ENCODE assay signal across 10 mouse cellular contexts in genomic region chr12:38130209-38130915, GRCm38 (mm10).
DNase-seq lines count a peak whose midpoint lies in the region; ATAC-seq lines count a peak whose summit lies in the region.
"Had no signal": no experiment of that assay in that cellular context is flagged by ENCODE, and none has a peak within 500 bp of the region (broad histone marks: within the 10 kb centered on the region; RNA-seq: fewer than 3 reads in every experiment).

No protein-coding gene starts in this region.

- H3K27me3 ChIP-seq in midbrain, embryonic 11.5 days (ENCODE audit: control insufficient read depth, insufficient read depth, low read length), result no peaks in the 10 kb centered on the region
- H3K27me3 ChIP-seq in midbrain, embryonic 10.5 days (ENCODE audit: low read depth, poor library complexity, severe bottlenecking), result no peaks in the 10 kb centered on the region
- H3K27me3 ChIP-seq: heart, embryonic 13.5 days; liver, embryonic 13.5 days had no signal

- intact Hi-C loops in gastrocnemius, postnatal 36 days (cut with DNase I), result loop anchor here (5.0 kb wide), 1 partner anchor 1362 kb away; no protein-coding TSS in a partner anchor

- H3K4me1 ChIP-seq in midbrain, embryonic 11.5 days (ENCODE audit: control insufficient read depth, insufficient read depth, low read length), result no peaks in the 10 kb centered on the region
- H3K4me1 ChIP-seq in midbrain, embryonic 10.5 days, result no peaks in the 10 kb centered on the region
- H3K4me1 ChIP-seq: heart, embryonic 13.5 days; liver, embryonic 13.5 days had no signal

- no peak overlapping the region for H3K4me2 ChIP-seq in midbrain, embryonic 11.5 days
- H3K4me2 ChIP-seq: heart, embryonic 13.5 days; liver, embryonic 13.5 days had no signal

- H3K9ac ChIP-seq in midbrain, embryonic 11.5 days (ENCODE audit: low read length), result no peak overlapping the region
- H3K9ac ChIP-seq: heart, embryonic 13.5 days; liver, embryonic 13.5 days had no signal

- H3K27ac ChIP-seq in midbrain, embryonic 11.5 days (ENCODE audit: low read depth, low read length), result no peak overlapping the region
- no peak overlapping the region for H3K27ac ChIP-seq in midbrain, embryonic 10.5 days (replicated peaks)
- H3K27ac ChIP-seq: heart, embryonic 13.5 days; liver, embryonic 13.5 days had no signal

- no peak overlapping the region for H3K4me3 ChIP-seq in midbrain, embryonic 11.5 days (ENCODE audit: low read depth, low read length)
- no peak overlapping the region for H3K4me3 ChIP-seq in midbrain, embryonic 10.5 days
- H3K4me3 ChIP-seq: heart, embryonic 13.5 days; liver, embryonic 13.5 days had no signal

- DNase-seq in heart, adult 8-10 months (ENCODE audit: low spot score), result peak; percentile 7
- DNase-seq in heart, adult 11 months, result no peak
- DNase-seq in midbrain, embryonic 11.5 days (ENCODE audit: low spot score, missing footprints), result peak; percentile 95
- no peak for DNase-seq in midbrain, embryonic 10.5 days (ENCODE audit: low spot score)
- DNase-seq in induced T-regulatory cell, adult 2 months (ENCODE audit: low read depth), result peak; percentile 37
- DNase-seq in spleen, postnatal 10 days (ENCODE audit: low spot score in 2 of 2), result no peak
- no peak for DNase-seq in gastrocnemius, postnatal 36 days
- DNase-seq: liver, embryonic 13.5 days had no signal

- no peaks in the 10 kb centered on the region for H3K36me3 ChIP-seq in midbrain, embryonic 11.5 days (ENCODE audit: control insufficient read depth, insufficient read depth, low read length)
- H3K36me3 ChIP-seq in midbrain, embryonic 10.5 days, result no peaks in the 10 kb centered on the region
- H3K36me3 ChIP-seq: heart, embryonic 13.5 days; liver, embryonic 13.5 days had no signal

- WGBS in midbrain, embryonic 11.5 days, result 71% methylated on average over 9 of the region's 9 CpGs
- WGBS in midbrain, embryonic 10.5 days, result 70% methylated on average over 9 of the region's 9 CpGs

- no peak; the same call in 1 of the 2 replicates for ATAC-seq in midbrain, embryonic 11.5 days (ENCODE audit: low FRiP score)
- ATAC-seq in activated CD4-positive, CD25-positive, alpha-beta regulatory T cell, adult 4 months, result peak; percentile 73

- no peaks in the 10 kb centered on the region for H3K9me3 ChIP-seq in midbrain, embryonic 11.5 days (ENCODE audit: control insufficient read depth, low read length)
- H3K9me3 ChIP-seq in midbrain, embryonic 10.5 days (replicated peaks), result no peaks in the 10 kb centered on the region
- H3K9me3 ChIP-seq: heart, embryonic 13.5 days; liver, embryonic 13.5 days had no signal

Comparison
In these comparisons a context has a peak if more than half of its experiments do, and no peak if none do; other contexts are left out.
1. DNase-seq: peak in heart, adult 8-10 months (single experiment), midbrain, embryonic 11.5 days (single experiment) and induced T-regulatory cell, adult 2 months (single experiment); none in heart, adult 11 months (single experiment), midbrain, embryonic 10.5 days (single experiment), spleen, postnatal 10 days (0 of 2) and gastrocnemius, postnatal 36 days (0 of 2).